Mouse (Mus musculus) heart, adult 18-20 months (tissue): Measurements from ENCODE around the gene Gpr183. TPM values are rescaled to one million over a fixed set of nuclear protein-coding genes. Genes with fewer than 3 reads are reported as not detected.

Experiments used
- DNase-seq, 2 experiments: peaks; one replicate each; pipeline ENCODE4 v3.0.0; 2021 to 2022; ENCODE audit warnings: mixed read lengths in 1 of 2
- total RNA-seq, 2 experiments: library from RNA; stranded (reverse); gene quantifications; 2 replicates each; pipeline ENCODE4 v1.2.3; 2021

The Gpr183 gene
- total RNA-seq, 2 experiments from 2014 or later = 0.62 to 1.8 TPM

DNA sequence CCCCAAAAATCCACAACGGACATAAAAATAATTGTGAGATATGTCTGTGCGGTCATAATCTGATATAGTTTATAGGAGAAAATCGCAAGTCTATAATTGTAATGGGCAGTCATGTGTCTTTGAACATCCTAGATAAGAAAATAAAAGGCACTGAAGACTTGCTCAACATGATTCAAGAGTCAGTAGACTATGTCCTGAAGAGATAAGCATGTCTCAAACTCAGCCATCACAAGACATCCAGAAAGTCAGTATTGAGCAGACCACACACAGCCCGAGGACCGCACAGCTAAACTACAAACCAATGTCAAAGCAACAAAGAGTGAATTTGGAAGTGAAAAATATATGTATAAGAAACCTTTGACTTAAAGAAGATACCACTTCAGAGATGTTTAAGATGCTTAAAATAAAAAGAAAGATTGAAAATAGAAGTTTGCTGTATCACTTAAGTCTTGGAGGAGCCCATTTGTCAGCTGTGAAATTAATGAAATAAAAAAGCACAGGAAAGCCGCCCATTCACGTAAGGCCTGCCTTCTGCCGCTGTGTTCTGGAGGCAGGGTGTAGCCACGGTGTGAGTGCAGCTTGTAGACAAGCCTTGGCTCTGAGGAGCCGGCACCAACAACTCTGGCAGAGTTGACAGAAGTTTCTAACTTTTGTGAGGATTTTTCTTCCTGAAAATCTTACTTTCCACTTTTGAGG, 7.7 kb downstream of the Gpr183 start:
- peak in 1 of 2 experiments; percentile 0 for DNase-seq

DNA sequence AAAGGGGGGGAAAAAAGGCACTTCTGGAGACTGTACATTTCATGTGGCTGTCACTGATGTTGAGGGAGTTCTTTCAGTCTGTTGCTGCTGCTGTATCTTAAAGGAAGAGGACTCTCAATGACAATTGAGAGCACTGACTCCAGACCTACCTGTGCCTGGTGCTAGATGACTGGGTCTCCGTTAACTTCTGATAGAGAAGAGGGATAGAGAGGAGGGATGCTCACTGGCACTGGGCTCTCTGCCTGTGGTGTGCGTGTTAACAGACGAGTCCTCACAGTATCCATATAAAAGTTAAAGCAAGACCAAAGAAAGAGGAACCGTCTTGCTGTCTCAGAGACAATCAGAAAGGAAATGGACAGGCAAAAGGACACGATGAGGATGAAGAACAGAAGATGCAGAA, 8.7 kb downstream of the Gpr183 start:
- no peak for DNase-seq

DNA sequence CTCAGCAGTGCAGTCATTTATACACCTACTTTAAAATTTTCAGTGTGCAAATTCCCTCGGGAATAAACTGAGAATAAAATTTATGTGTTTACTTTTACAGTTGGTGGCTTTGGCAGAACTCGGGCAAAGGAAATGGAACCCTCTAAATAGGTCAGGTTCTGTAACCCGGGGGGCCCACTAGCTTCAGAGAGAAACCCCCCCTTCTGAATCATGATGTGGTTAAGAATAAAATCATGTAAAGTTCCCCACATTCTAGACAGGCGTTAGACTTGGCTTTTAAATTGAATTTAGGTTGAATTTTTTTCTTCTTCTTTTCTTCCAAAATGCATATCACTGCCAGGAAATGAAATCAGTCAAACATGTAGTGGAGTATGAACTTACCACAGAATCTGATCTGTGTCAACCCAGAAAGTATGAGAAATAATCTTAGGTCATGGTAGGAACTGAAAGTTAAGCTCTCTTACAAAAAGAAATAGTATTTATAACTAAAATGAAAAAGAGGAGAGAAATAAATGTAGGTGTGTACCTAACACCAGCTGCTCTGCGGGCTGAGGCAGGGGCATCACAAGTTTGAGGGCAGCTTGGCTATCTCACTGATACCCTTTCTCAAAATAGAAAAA, 9.7 kb downstream of the Gpr183 start:
- no peak for DNase-seq

DNA sequence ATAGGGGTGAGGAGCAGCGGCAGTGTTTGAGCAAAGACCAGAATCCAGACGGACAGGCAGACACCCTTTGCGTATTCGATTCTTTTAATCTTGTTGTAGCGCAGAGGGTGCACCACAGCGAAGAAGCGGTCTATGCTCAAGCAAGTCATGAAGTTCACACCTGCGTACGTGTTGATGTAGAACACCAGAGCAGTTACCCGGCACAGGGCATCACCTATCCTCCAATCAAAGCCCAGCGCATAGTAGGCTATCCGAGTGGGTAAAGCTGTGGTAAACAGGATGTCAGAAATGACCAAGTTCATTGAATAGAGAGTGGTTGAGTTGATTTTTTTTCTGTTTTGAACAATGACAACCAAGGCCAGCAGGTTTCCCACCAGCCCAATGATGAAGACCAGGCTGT, 10.4 kb downstream of the Gpr183 start:
- no peak for DNase-seq

DNA sequence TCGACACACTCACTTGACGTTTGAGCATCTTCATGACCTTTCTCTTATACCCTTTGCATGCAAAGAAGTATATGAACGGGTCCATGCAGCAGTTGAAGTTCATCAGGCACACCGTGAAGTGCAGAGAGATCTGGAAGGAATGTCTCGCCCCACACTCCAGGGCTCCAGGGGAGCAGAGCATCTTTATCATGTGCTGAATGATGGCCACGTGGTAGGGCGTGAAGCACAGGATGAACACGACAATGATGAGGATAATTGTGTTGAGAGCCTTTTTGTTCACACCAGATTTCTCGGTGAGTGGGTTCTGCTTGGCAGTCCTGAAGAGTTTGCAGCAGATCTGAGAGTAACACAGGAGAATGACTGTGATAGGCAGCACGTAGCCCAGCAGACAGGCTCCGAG, 10.9 kb downstream of the Gpr183 start:
- DNase-seq = no peak

DNA sequence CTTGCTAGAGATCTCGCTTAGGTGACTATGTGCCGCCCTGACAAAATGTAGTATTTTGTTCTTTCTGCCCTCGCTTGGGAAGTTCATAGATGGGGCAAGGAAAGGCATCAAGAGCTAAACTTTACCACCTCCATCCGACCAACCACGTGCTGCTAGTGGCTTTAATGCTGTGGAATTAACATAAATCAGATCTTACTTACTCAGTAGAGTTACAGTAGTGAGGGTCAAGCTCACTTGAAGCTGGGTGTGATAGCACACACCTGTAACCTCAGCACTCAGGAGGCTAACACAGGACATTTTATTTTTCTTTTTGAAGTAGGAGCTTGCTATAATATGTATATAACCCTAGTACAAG, 13.0 kb downstream of the Gpr183 start:
- no peak for DNase-seq

DNA sequence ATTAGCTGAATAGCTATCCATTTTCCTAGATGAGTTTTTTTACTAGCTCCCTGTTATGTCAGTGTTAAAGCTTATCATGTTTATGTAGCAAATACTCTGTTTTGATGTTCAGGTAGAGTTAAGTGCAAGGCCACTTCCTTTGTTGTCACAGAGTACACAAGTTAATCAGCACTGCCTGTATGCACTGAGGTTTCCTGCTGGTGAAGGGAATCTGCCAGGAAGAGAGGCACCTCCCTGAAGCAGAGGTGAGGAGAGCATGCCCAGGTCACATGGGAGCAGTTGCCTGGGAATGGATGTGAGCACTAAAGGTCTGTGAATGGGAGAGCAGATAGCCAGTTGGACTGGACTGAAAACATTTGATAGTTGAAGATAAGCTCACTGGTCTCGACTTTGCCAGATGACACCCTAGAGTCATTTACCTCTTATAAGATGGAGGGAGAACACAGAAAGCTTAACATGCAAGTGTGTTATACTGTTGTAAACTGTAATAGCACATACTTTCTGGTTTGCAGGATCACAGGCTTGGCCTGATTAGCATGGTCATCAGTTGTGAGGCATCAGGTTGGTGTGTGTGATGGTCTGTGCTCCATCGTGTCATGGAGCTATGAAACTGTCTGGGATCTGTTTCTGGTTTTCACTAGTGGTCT, 13.5 kb downstream of the Gpr183 start:
- no peak for DNase-seq

DNA sequence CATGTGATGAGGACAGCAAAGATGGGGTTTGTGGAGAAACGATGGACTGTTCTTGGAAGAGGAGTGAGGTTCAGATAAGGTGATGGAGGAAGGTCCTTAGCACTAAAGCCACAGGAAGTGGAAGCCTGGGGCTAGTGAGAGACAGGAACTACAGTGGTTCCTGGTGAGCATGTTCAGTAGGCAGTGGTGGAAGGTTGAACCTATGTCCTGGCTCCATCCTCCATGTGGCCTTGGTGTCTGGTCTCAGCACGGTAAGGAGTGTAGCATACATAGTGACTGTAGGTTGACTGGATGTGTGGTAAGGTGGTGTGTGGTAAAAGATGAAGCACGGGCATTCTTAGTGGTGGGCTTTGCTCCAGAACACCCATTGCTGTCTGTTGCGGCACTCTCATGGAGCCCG, 15.1 kb downstream of the Gpr183 start:
- DNase-seq = no peak

DNA sequence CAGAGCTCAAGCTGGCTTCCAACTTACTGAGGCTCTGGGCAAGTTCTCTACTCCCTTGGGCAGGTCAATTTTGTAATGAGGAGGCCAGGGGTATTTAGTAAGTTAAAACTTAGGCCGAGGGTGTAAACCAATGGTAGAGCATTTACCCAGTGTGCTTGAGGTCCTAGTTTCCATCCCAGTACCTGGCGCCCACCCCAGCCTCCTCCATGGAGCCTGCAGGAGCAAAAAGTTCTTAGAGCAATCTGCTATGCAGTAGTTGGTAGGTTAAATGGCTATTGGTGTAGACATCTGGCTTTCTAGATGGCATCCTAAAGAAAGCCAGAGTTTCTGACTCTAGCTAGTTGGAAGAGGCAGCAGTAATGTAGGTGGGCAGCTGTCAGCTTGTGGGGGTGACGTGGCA, 15.6 kb downstream of the Gpr183 start:
- DNase-seq = no peak

DNA sequence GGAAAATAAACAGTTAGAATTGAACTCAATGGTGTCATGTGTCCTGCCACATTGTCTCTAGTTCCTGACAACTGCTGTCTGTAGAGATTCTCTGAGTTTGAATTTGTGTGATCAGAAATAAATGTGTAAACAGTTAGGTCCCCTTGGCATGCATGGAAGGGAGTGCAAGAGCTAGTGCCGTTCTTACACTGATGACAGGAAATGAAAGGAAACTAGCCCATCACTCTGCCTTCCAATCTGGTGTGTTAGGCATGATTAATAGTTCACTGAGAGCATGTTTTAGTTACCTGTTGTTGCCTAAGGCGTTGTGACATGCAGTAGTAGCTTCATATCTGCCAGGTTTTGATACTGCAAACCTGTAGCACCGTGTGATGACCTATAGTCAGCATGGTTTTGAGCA, 17.0 kb downstream of the Gpr183 start:
- DNase-seq = no peak

DNA sequence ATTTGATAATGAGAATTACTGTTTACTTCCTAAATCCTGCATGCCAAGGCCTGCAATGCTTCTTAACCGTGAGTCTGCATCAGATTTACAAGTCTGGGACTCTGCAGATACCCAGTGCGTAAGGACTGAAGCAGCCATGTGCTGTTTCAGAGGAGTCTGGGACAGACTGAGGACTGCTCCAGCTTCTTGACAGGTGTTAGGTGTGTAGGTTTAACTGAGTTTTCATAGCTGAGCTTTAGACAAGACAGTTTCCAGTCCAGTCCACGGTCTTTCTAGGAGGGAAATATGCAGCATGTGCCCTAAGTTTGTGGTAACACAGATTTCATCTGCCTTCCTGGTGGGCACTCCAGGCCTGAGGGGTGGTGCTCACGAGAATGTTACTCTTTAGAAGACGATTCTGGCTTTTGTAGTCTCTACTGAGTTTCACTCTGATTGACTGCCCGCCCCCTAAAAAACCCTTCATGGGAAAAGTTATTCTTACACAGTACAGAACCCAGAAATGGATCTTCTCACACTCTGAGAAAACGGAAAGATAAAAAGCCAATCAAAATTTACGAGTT, 17.7 kb downstream of the Gpr183 start:
- DNase-seq = no peak

DNA sequence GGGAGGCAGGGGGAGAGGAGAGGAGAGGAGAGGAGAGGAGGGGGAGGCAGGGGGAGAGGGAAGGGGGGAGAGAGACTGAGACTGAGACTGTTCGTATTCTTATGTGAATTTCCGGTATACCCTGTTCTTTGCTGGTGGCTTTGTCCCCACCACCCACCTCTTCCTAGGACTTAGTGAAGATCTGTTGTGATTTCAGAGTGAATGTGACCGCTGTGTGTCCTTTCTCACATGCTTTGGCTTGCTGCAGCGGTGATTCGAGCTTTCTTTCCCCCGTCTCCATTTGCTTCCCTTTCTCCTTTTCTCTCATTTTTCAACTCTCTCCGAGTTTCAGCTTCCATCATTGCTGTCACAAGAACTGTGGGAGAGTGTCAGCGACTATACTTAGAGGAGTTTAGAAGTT, 18.3 kb downstream of the Gpr183 start:
- no peak for DNase-seq

DNA sequence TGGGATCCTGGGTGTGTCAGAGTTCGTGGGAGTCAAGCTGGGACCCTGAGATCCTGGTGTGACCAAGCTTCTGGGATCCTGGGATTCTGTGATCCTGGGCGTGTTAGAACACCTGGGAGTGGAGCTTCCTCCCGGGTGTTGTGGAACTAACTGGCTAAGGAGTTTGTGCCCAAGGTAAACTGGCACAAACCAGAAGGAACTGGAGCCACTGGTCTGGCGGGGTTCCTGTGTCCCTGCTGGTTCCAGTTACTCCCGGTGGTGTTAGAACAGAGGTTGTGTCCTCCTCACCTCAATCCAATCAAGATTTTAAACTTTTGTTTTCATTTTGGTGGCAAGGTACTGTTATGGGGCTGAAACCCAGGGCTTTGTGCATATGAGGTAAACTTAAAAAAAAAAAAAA, 18.9 kb downstream of the Gpr183 start:
- DNase-seq = no peak

DNA sequence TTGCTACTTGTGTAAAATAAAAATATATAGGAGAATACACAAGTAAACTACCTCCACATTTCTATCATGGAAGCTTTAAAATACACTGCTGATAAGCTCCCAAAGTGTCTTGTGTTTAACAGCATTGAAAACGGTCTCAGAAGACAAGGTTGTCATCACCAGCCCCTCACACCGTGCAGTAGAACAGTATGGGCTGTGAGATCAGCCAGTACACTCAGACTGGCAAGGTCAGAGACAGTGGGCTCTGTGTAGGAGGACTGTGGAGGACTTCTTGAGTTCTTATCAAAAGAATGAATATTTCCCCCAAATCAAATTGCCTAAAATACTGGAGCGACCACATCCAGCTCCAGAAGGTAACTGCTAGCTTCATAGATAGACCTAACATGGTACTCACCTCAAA, 25.4 kb downstream of the Gpr183 start:
- no peak for DNase-seq

DNA sequence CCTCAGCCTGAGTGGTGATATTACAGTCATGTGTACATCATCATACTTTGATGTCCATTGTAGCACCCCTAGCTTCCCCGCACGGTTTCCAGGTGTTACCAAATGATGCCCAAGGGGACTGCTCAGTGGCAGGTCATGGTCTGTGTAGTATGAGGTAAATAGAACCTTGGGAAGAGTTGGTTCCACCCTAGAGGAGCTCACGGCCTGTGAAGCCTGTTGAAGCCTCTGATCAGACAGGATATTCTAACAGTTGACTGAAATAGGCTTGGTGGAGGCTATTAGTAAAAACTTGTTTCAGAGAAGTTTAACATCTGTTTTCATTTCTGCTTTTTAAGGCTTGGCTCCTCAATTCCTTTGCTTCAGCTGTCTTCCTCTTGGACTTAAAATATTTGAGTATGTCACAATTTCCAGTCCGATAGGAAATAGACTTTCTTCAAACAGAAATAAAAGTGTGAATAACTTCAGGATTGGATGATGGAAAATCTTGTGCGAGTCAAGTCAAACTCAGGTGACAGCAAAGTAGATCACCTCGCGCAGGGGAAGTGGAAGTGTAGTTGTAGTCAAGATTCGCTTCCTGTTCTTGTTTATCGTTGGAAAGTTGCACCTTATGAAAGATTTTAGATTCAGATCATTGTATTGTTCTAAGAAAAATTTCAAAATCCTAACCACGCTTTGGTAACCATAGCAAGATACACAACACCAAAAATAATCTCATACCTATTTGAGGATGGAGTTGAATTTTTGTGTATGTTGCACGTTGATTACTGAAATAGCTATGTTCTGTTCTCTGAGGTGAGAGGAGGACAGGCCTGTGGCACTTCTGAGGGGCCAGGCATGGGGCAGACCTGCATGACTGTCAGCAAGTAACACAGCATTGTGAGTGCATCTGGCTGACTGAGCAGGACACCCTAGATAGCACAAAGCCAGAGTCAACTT, 26.5 kb downstream of the Gpr183 start:
- DNase-seq = no peak

DNA sequence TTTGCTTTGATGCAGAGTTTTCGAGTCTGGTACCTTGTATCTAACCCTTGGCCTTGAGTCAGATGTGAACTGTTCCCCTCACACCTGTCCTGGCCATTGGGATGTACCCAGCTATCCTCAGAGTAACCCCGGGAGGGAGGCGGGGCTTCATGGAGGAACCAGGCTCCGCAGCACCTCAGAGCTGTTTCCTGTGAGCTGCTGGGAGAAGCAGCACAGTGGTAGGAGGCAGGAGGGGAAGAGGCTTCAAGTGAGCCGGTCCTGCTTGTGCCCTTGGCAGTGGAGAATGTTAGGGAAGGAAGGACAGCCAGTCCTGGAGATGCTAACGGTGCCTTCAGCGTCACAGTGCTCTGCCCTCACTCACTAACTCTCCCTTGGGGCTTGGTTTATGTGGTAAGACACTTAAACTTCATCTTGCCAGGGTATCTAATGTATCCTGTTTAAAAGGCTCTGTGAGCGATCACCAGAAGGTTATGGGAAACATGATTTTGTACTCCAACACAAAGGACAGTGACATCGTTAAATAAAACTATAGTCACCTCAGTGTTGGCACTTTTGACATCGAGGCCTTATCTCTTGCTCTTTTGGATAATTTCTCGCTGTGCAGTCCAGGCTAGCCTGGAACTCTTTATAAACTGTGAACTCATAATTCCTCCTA, 27.3 kb downstream of the Gpr183 start:
- no peak for DNase-seq

DNA sequence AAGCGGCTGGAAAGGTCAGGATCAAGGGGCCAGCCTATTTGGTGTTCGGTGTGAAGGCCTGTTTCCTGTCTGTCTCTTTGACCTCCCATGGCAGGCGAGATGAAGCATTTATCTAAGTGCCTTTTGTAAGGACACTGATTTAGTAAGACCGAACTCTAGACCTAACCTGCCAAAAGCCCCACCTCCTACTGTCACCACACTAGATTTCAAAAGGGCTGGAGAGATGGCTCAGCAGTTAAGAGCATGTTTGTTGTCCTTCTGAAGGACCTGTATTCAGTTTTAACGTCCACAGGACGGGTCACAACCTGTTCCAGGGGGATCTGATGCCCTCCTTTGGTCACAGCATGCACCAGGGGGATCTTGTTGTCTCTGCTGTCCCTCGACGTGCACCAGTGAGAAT, 28.1 kb downstream of the Gpr183 start:
- no peak for DNase-seq

DNA sequence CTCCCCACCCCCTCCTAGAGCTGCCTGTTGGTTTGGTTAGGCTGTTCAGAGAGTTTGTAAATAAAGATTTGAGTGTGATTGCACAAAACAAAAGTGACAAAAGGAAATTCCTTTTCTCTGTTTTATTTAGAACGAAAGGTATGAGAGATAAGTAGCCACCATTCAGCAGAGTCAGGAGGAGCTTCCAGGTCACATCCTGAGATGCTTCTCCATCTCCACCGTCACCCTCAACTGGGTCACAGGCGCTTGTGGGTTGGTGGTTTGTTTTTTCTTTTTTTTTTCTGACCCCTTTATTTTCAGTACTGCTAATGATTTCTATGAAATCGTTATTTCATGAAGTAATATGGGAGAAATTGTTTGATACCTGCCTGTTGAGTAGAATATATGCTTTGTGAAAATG, 28.6 kb downstream of the Gpr183 start:
- DNase-seq = no peak

DNA sequence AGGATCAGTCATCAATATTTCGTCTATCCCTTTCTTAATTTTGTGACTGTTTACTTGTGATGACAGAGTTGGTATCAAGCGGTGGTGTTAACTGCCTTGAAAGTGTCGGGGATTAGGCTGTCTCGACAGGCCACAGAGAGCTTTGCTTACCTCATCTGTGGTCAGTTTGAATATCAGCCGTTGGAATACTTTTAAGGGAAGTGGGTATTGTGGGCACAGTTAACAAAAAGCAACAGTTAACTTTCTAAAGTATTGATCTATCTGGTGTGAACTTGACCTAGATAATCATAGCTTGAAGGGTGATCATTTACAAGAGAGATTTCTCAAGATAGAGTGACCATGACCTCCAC, 30.4 kb downstream of the Gpr183 start:
- DNase-seq = no peak

DNA sequence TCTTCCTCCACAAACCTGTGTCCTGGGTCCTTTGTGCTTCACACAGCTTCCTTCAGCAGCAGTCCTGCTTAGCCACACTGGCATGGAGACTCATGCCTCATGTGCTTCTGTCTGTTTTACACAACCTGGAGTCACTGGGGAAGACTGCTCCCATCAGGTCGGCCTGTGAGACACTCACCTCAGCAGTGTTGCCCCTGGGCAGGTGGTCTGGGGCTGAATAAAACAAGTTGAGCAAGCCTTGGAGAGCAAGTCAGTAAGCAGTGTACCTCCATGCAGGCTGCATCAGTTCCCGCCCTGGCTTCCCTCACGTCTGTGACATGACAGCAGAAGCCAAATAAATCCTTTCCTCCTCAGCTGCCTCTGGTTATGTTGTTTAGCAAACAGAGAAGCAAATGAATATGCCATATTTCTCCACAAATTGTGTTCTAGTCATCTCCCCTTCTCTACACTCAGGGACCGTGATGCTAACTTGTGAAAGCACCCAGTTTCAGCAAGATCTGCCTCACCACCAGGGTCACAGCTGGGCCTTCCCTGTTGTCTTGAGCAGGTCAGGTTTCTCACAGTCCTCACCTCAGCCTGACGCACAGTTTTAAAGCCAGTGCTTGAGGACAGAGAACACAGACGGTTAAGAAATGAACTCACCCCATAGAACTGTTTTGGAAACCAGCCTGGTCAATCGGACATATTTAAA, 30.9 kb downstream of the Gpr183 start:
- DNase-seq = no peak

DNA sequence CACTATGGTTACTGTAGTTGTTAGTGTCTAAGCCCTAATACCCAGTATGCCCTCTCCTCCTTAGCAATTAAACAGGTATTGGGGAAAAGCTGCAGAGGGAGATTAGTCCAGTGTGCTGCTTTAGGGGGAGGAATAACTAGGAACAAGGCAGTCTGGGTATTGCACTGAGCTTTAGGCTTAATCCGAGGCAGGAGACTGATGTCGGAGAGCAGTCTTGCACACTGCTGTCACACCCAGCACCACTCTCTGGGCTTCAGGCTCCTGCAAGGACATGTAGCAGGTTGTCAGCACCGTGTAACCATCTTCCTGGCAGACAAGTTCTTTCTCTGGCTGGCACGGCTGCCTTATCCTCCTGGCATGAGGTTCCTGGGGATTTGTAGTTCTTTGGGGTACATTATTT, 32.8 kb downstream of the Gpr183 start:
- no peak for DNase-seq
